Mouse (Mus musculus) liver, postnatal 0 days (tissue): ENCODE measurements around the gene Tdrd9. TPM values are rescaled to one million over a fixed set of nuclear protein-coding genes. Genes with fewer than 3 reads are reported as not detected.
A peak's percentile ranks its signal among the peaks of the same experiment; 100 is the strongest.

Source experiments
- ATAC-seq: fragments of 200-750 bp; cut with Nextera tagmentation; 2 replicates; pipeline ENCODE4 v1.8.0; 2017; ENCODE audit warnings: mild to moderate bottlenecking, moderate library complexity
- DNase-seq: peaks from one replicate; pipeline ENCODE4 v3.0.0-alpha.2; 2016
- H3K27ac ChIP-seq: fragments of 300-500 bp; sonication (generic); 2 replicates; pipeline ENCODE4 v1.5.1; 2014; ENCODE audit warnings: antibody characterized with exemption, moderate library complexity, mild to moderate bottlenecking, low read depth
- H3K27me3 ChIP-seq: fragments of 300-500 bp; sonication (generic); 2 replicates; pipeline ENCODE4 v1.6.1; 2014; ENCODE audit warnings: low read length, control low read depth, mixed read lengths; ENCODE audit not compliant: insufficient read depth
- H3K36me3 ChIP-seq: fragments of 300-500 bp; sonication (generic); replicated peaks from 2 replicates; pipeline ENCODE4 v1.6.1; 2014; ENCODE audit warnings: mild to moderate bottlenecking, control low read depth, low read length, moderate library complexity, mixed read lengths; ENCODE audit not compliant: insufficient read depth
- H3K4me1 ChIP-seq: fragments of 300-500 bp; sonication (generic); 2 replicates; pipeline ENCODE4 v1.6.1; 2014; ENCODE audit warnings: antibody characterized with exemption, mild to moderate bottlenecking, control low read depth; ENCODE audit not compliant: insufficient read depth
- H3K4me2 ChIP-seq: fragments of 300-500 bp; sonication (generic); 2 replicates; pipeline ENCODE4 v1.6.1; 2014; ENCODE audit warnings: low read depth, mild to moderate bottlenecking, low read length, moderate library complexity, mixed read lengths
- H3K4me3 ChIP-seq: fragments of 300-500 bp; sonication (generic); 2 replicates; pipeline ENCODE4 v1.5.1; 2014; ENCODE audit warnings: low read depth, low read length
- H3K9ac ChIP-seq: fragments of 300-500 bp; sonication (generic); replicated peaks from 2 replicates; pipeline ENCODE4 v1.6.1; 2014; ENCODE audit warnings: mild to moderate bottlenecking, moderate library complexity
- H3K9me3 ChIP-seq: fragments of 300-500 bp; sonication (generic); 2 replicates; pipeline ENCODE4 v1.6.1; 2016; ENCODE audit warnings: mild to moderate bottlenecking, control low read depth, low read length, mixed read lengths
- CTCF ChIP-seq: sonication (generic); IDR thresholded peaks from 2 replicates; pipeline ENCODE4 v1.5.1; 2016; ENCODE audit warnings: antibody characterized with exemption, low read depth
- EP300 ChIP-seq: IDR thresholded peaks from 2 replicates; pipeline ENCODE4 v1.6.1; 2016; ENCODE audit warnings: antibody characterized with exemption, low read depth, mild to moderate bottlenecking
- WGBS: fragments of 180-500 bp; shearing (Covaris S2); extraction: QIAGEN DNeasy Blood & Tissue Kit; methylation state at CpG from one replicate; pipeline ENCODE4 v1.1.7; 2014; ENCODE audit not compliant: insufficient replicate concordance; 5-methylcytosine and 5-hydroxymethylcytosine counted together
- polyA plus RNA-seq: library from polyadenylated mRNA; unstranded; fragments of >200 nt; fragmentation: Nextera tagmentation; extraction: Ambion mirVana; gene quantifications from 2 replicates; pipeline ENCODE4 v1.2.1, GENCODE M21; 2015

Tdrd9 gene
- polyA plus RNA-seq, 1 experiment from 2014 or later: 0.21 TPM

- Histone ChIP-seq H3K27me3 (no peaks in the 10 kb centered on the region), H3K36me3 (no peaks in the 10 kb centered on the region), H3K4me2 (no peak overlapping the region), H3K27ac (no peak overlapping the region), H3K9ac (no peak overlapping the region), H3K9me3 (no peaks in the 10 kb centered on the region), H3K4me1 (no peaks in the 10 kb centered on the region), H3K4me3 (no peak overlapping the region)
- TF ChIP-seq CTCF: no peak
- no peak for TF ChIP-seq EP300
- DNase-seq (no peak), ATAC-seq (no peak)
- 70% methylated on average over 2 of the region's 2 CpGs for WGBS
Observed at GRCm38 (mm10) chr12:111995161-111995560, 23.8 kb downstream of the Tdrd9 start.

- WGBS: 80% methylated on average over 7 of the region's 7 CpGs
- no peak overlapping the region for H3K27ac ChIP-seq
Observed at GRCm38 (mm10) chr12:111999735-112000134, 28.4 kb downstream of the Tdrd9 start.

DNA sequence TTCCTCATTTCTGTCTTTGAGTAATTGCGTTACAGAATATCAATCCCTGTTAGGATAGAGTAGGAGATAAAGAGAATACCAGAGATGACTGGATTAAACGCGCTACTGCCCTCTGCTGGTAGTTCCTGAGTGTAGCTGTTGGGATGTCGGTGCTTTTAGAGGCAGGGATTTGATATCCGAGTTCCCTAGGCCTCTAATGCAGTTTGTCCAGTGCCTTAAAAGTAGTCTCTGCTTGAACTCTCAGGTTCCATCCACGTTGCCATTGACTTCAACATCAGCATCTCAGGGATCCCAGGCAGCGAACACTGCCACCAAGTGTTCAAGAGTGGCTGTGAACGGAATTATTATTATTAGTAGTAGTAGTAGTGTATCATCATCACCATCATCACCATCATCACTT lies 29.9 kb downstream of the Tdrd9 start:
- no peak overlapping the region for H3K27ac ChIP-seq
- H3K27me3 ChIP-seq: no peaks in the 10 kb centered on the region
- 20% methylated on average over 8 of the region's 8 CpGs for WGBS
- H3K4me2 ChIP-seq: no peak overlapping the region
- TF ChIP-seq EP300 (no peak), CTCF (peak; percentile 75)
- H3K9ac ChIP-seq: no peak overlapping the region
- H3K36me3 ChIP-seq: no peaks in the 10 kb centered on the region
- no peak overlapping the region for H3K4me3 ChIP-seq
- ATAC-seq: no peak
- no peaks in the 10 kb centered on the region for H3K4me1 ChIP-seq
- DNase-seq: peak; percentile 73
- H3K9me3 ChIP-seq: no peaks in the 10 kb centered on the region

More at GRCm38 (mm10) chr12:111999735-112000134, 28.4 kb downstream of the Tdrd9 start:
- DNase-seq (no peak), ATAC-seq (no peak)
- H3K4me2 ChIP-seq: no peak overlapping the region
- no peak overlapping the region for H3K4me3 ChIP-seq
- H3K36me3 ChIP-seq: no peaks in the 10 kb centered on the region
- no peak for TF ChIP-seq CTCF
- TF ChIP-seq EP300: no peak
- no peaks in the 10 kb centered on the region for H3K9me3 ChIP-seq
- H3K9ac ChIP-seq: no peak overlapping the region
- no peaks in the 10 kb centered on the region for H3K27me3 ChIP-seq
- H3K4me1 ChIP-seq: no peaks in the 10 kb centered on the region

GRCm38 (mm10) chr12:112012511-112013270 lies 41.3 kb downstream of the Tdrd9 start:
- Histone ChIP-seq H3K36me3 (no peaks in the 10 kb centered on the region), H3K4me1 (no peaks in the 10 kb centered on the region), H3K27ac (no peak overlapping the region), H3K9ac (no peak overlapping the region), H3K4me2 (no peak overlapping the region), H3K27me3 (no peaks in the 10 kb centered on the region), H3K9me3 (no peaks in the 10 kb centered on the region), H3K4me3 (no peak overlapping the region)
- peak; percentile 79 for ATAC-seq
- DNase-seq: peak; percentile 43
- TF ChIP-seq CTCF (no peak), EP300 (no peak)
- 54% methylated on average over 12 of the region's 12 CpGs for WGBS

- WGBS: 55% methylated on average over 14 of the region's 14 CpGs
- no peak for TF ChIP-seq CTCF
- TF ChIP-seq EP300: no peak
- ATAC-seq (0 out of 2 replicates have a peak, but pooled peaks have one; percentile 45), DNase-seq (no peak)
- Histone ChIP-seq H3K4me3 (no peak overlapping the region), H3K4me2 (no peak overlapping the region), H3K9me3 (no peaks in the 10 kb centered on the region), H3K36me3 (no peaks in the 10 kb centered on the region), H3K27me3 (no peaks in the 10 kb centered on the region), H3K4me1 (no peaks in the 10 kb centered on the region), H3K27ac (no peak overlapping the region), H3K9ac (no peak overlapping the region)
Observed at GRCm38 (mm10) chr12:112013271-112013801, 42.0 kb downstream of the Tdrd9 start.

GRCm38 (mm10) chr12:112016346-112016745 lies 45.0 kb downstream of the Tdrd9 start:
- TF ChIP-seq EP300 (no peak), CTCF (no peak)
- H3K27ac ChIP-seq: no peak overlapping the region
- no peaks in the 10 kb centered on the region for H3K36me3 ChIP-seq
- no peaks in the 10 kb centered on the region for H3K9me3 ChIP-seq
- no peak overlapping the region for H3K9ac ChIP-seq
- H3K4me1 ChIP-seq: no peaks in the 10 kb centered on the region
- WGBS: 82% methylated on average over 4 of the region's 4 CpGs
- no peak overlapping the region for H3K4me2 ChIP-seq
- no peak overlapping the region for H3K4me3 ChIP-seq
- ATAC-seq (no peak), DNase-seq (no peak)
- H3K27me3 ChIP-seq: no peaks in the 10 kb centered on the region
